Mouse (Mus musculus) neural tube, embryonic 11.5 days (tissue): ENCODE data around the gene Pard3. TPM values are rescaled to one million over a fixed set of nuclear protein-coding genes. Genes with fewer than 3 reads are reported as not detected.

ENCODE experiments used
- ATAC-seq: fragments of 200-750 bp; cut with Nextera tagmentation; 2 replicates; pipeline ENCODE4 v1.8.0; 2017; ENCODE audit warnings: moderate number of reproducible peaks, mild to moderate bottlenecking, moderate TSS enrichment, moderate library complexity; ENCODE audit not compliant: insufficient read depth, low FRiP score, low TSS enrichment
- DNase-seq: peaks from one replicate; pipeline ENCODE4 v3.0.0-alpha.2; 2015; ENCODE audit warnings: low spot score
- H3K27ac ChIP-seq: fragments of 300-500 bp; sonication (generic); 2 replicates; pipeline ENCODE4 v1.5.1; 2014; ENCODE audit warnings: low read depth, mild to moderate bottlenecking, low read length
- H3K27me3 ChIP-seq: fragments of 300-500 bp; sonication (generic); 2 replicates; pipeline ENCODE4 v1.6.1; 2014; ENCODE audit warnings: mild to moderate bottlenecking, low read length, mixed read lengths; ENCODE audit not compliant: control insufficient read depth, insufficient read depth
- H3K36me3 ChIP-seq: fragments of 300-500 bp; sonication (generic); 2 replicates; pipeline ENCODE4 v1.6.1; 2014; ENCODE audit warnings: mild to moderate bottlenecking, low read length, moderate library complexity, mixed read lengths; ENCODE audit not compliant: control insufficient read depth, insufficient read depth
- H3K4me1 ChIP-seq: fragments of 300-500 bp; sonication (generic); 2 replicates; pipeline ENCODE4 v1.6.1; 2014; ENCODE audit warnings: low read length, mixed read lengths; ENCODE audit not compliant: control insufficient read depth, insufficient read depth
- H3K4me2 ChIP-seq: fragments of 300-500 bp; sonication (generic); 2 replicates; pipeline ENCODE4 v1.6.1; 2014; ENCODE audit warnings: low read depth, mild to moderate bottlenecking, moderate library complexity
- H3K4me3 ChIP-seq: fragments of 300-500 bp; sonication (generic); 2 replicates; pipeline ENCODE4 v1.5.1; 2014; ENCODE audit warnings: low read depth, low read length
- H3K9ac ChIP-seq: fragments of 300-500 bp; sonication (generic); 2 replicates; pipeline ENCODE4 v1.6.1; 2014; ENCODE audit warnings: mild to moderate bottlenecking, low read length
- H3K9me3 ChIP-seq: fragments of 300-500 bp; sonication (generic); 2 replicates; pipeline ENCODE4 v1.6.1; 2016; ENCODE audit warnings: low read length; ENCODE audit not compliant: control insufficient read depth
- WGBS: fragments of 180-500 bp; shearing (Covaris S2); extraction: QIAGEN DNeasy Blood & Tissue Kit; methylation state at CpG from one replicate; pipeline ENCODE4 v1.1.7; 2014; 5-methylcytosine and 5-hydroxymethylcytosine counted together
- polyA plus RNA-seq: library from polyadenylated mRNA; unstranded; fragments of >200 nt; fragmentation: Nextera tagmentation; extraction: Ambion mirVana; gene quantifications from 2 replicates; pipeline ENCODE4 v1.2.1, GENCODE M21; 2014

Pard3 gene
- polyA plus RNA-seq, 1 experiment from 2014 or later, result 37.5 TPM

- Histone ChIP-seq H3K4me1 (peaks cover 2% of the 10 kb centered on the region; the same call in 1 of the 2 replicates), H3K36me3 (no peaks in the 10 kb centered on the region), H3K4me3 (no peak overlapping the region), H3K9me3 (no peaks in the 10 kb centered on the region), H3K27ac (no peak overlapping the region), H3K27me3 (no peaks in the 10 kb centered on the region), H3K4me2 (no peak overlapping the region), H3K9ac (no peak overlapping the region)
- DNase-seq (no peak), ATAC-seq (no peak)
- WGBS, result 77% methylated on average over 13 of the region's 13 CpGs
Observed at GRCm38 (mm10) chr8:127424211-127424916, 360.7 kb downstream of the Pard3 start.

GRCm38 (mm10) chr8:127426857-127427256, 363.2 kb downstream of the Pard3 start:
- H3K27me3 ChIP-seq, result no peaks in the 10 kb centered on the region
- H3K27ac ChIP-seq, result no peak overlapping the region
- ATAC-seq (no peak), DNase-seq (no peak)
- no peak overlapping the region for H3K9ac ChIP-seq
- WGBS, result 75% methylated on average over 5 of the region's 5 CpGs
- no peaks in the 10 kb centered on the region for H3K36me3 ChIP-seq
- no peak overlapping the region for H3K4me3 ChIP-seq
- H3K4me2 ChIP-seq, result no peak overlapping the region
- H3K9me3 ChIP-seq, result no peaks in the 10 kb centered on the region
- H3K4me1 ChIP-seq, result peaks cover 2% of the 10 kb centered on the region; the same call in 1 of the 2 replicates

DNA sequence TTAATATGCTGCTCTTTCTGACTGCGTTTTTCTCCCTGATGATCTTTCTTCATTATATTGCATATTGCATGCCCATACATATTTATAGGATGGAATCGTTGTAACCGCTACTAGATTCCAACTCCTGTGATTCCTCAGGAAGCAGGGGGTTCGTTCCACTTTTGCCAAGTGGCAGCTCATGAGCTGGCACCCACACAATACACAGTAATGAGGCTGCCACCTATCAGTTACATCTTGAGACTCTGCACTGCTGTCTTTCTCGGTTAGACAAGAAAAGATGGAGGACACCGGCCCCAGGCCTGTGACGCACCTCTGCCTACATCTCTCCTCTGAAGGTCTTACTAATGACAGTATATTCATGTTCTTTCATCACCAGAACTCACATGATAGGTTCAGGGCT, 364.3 kb downstream of the Pard3 start:
- H3K27me3 ChIP-seq, result no peaks in the 10 kb centered on the region
- no peak overlapping the region for H3K4me2 ChIP-seq
- WGBS, result 89% methylated on average over 7 of the region's 7 CpGs
- no peaks in the 10 kb centered on the region for H3K36me3 ChIP-seq
- DNase-seq (no peak), ATAC-seq (no peak)
- H3K4me1 ChIP-seq, result no peaks in the 10 kb centered on the region
- H3K9ac ChIP-seq, result no peak overlapping the region
- no peaks in the 10 kb centered on the region for H3K9me3 ChIP-seq
- H3K4me3 ChIP-seq, result no peak overlapping the region
- H3K27ac ChIP-seq, result no peak overlapping the region

DNA sequence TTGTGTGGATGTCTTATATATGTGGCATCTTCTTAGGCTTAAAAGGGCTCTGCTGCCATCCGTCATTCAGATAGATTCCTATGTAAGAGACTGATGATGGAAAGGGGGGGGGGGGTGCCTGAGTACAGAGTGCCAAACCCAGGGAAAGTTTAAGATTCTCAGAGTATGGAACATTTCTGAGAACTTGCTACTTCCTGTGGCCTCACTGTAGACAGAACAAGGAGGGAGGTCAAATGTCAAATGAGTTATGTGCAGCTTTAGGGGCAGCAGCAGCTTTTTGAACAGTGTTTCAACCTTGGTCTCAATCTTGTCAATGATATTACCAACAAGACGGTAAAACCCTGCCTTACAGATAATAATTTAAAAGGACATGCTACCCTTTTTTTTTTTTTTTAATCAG, 367.5 kb downstream of the Pard3 start:
- no peak overlapping the region for H3K4me3 ChIP-seq
- H3K27me3 ChIP-seq, result no peaks in the 10 kb centered on the region
- H3K36me3 ChIP-seq, result no peaks in the 10 kb centered on the region
- ATAC-seq (no peak), DNase-seq (no peak)
- H3K27ac ChIP-seq, result no peak overlapping the region
- 75% methylated on average over 2 of the region's 2 CpGs for WGBS
- H3K4me1 ChIP-seq, result no peaks in the 10 kb centered on the region
- no peaks in the 10 kb centered on the region for H3K9me3 ChIP-seq
- H3K4me2 ChIP-seq, result no peak overlapping the region
- no peak overlapping the region for H3K9ac ChIP-seq

- Histone ChIP-seq H3K27me3 (no peaks in the 10 kb centered on the region), H3K4me2 (no peak overlapping the region), H3K9ac (no peak overlapping the region), H3K4me3 (no peak overlapping the region), H3K27ac (no peak overlapping the region), H3K9me3 (no peaks in the 10 kb centered on the region), H3K4me1 (0 out of 2 replicates have a peak, but pooled peaks cover 6% of the 10 kb centered on the region), H3K36me3 (no peaks in the 10 kb centered on the region; the same call in 1 of the 2 replicates)
- 94% methylated on average over 6 of the region's 6 CpGs for WGBS
- ATAC-seq (no peak), DNase-seq (no peak)
Observed at GRCm38 (mm10) chr8:127435975-127436374, 372.3 kb downstream of the Pard3 start.

DNA sequence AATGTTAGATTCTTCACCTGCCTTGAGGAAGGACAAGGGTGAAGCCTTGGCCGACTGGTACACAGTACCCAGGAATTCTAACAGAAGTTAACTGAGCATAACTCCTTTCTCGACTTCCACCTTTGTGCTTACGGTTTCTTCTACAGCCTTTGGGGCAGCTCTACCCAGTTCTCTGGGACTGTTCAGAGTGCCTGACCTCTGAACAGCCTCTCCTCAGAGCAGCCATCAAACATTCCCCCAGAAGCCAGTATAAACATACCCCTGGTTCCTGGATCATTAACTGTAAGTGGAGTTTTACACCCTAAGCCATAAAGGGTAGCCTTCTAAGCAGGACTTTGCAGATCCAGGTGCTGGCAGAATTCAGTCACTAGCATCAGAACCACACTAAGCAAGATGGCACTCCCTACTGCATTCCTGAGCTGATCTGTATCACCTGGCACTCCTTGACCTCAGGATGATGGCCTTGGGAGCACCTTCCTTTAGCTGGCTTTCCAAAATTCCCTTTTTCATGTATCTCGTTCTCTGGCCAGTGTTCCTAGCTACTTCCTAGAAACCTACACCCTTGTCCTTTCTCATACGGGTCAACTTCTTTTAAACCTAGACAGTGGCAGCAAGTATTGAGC, 374.0 kb downstream of the Pard3 start:
- H3K9ac ChIP-seq, result no peak overlapping the region
- no peak overlapping the region for H3K27ac ChIP-seq
- H3K36me3 ChIP-seq, result no peaks in the 10 kb centered on the region; the same call in 1 of the 2 replicates
- H3K4me1 ChIP-seq, result 0 out of 2 replicates have a peak, but pooled peaks cover 6% of the 10 kb centered on the region
- DNase-seq, result no peak
- no peak overlapping the region for H3K4me3 ChIP-seq
- ATAC-seq, result no peak
- no peaks in the 10 kb centered on the region for H3K27me3 ChIP-seq
- 86% methylated on average over 5 of the region's 5 CpGs for WGBS
- no peaks in the 10 kb centered on the region for H3K9me3 ChIP-seq
- no peak overlapping the region for H3K4me2 ChIP-seq

DNA sequence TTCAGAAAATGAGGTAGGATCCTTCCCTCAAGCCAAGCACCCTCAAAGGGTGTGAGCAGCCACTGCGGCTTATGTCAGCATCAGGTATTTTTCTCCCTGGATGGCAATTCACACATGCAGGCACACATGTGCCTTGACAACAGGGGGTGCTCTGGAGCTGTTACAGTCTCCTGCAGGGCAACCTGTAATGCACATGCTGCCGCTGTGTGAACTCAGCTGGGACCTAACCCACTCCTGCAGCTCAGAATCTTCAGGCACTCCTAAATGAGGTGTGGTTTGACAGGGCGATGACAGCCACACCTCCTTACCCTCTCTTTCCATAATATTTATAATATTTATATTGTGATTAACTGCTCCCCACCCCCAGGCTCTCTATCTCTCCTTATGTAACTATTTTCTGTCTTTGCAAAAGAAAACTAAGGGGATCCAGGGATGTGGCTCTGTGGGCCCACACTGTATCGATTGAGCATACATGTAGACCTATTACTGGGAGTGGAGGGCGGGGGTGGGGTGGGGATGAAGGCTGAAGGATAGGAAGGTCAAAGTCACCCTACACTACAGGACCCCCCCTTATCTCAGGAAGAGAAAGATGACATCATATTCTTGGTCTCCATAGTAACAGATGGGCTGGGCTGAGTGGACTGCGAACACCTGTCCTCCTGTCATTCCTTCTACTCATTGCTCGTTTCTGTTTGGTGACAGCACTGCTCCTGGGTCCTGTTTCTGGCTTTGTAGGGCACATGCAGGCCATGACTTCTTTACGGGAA, 375.1 kb downstream of the Pard3 start:
- Histone ChIP-seq H3K4me1 (0 out of 2 replicates have a peak, but pooled peaks cover 6% of the 10 kb centered on the region), H3K27ac (no peak overlapping the region), H3K27me3 (no peaks in the 10 kb centered on the region), H3K4me3 (no peak overlapping the region), H3K36me3 (no peaks in the 10 kb centered on the region; the same call in 1 of the 2 replicates), H3K4me2 (no peak overlapping the region), H3K9me3 (no peaks in the 10 kb centered on the region), H3K9ac (no peak overlapping the region)
- 72% methylated on average over 8 of the region's 8 CpGs for WGBS
- peak; percentile 48 for DNase-seq
- ATAC-seq, result peak; percentile 55; the same call in 1 of the 2 replicates

DNA sequence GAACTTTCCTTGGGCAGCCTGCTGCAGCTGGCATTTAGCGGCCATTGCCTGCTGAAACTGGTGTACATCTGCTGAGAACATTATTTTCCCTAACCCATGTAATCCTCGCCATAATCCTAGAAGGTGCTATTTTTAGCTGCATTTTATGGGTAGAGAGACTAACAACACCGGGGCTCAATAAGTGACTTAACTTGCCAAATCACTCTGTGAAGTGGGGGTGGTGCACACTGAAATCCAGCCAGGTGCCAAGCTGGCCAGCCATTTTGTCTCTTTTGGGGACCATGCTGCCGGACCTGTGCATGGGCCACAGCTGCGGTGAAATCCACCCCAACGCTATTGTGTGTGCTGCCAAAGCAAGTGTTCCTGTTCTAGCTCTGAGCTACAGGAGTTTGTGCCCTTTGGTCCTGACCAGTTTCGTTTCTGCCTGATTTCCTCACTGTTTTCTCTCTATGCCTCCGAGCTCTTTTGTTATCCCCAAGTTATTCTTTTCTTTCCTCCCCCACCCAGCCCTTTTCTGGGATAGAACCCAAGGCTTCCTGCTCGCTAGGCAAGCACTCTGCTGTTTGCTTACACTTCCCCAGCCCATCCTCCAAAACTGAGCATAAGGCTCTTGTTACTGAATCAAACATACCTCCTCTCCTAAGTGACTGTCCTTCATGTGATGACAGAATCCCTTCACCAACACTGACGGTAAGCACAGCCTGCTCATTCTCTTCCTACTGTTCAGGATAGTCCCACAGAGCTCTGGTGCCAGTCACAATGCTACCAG, 375.9 kb downstream of the Pard3 start:
- Histone ChIP-seq H3K9me3 (no peaks in the 10 kb centered on the region), H3K4me2 (no peak overlapping the region), H3K27me3 (no peaks in the 10 kb centered on the region), H3K9ac (no peak overlapping the region), H3K27ac (no peak overlapping the region), H3K36me3 (no peaks in the 10 kb centered on the region; the same call in 1 of the 2 replicates), H3K4me1 (0 out of 2 replicates have a peak, but pooled peaks cover 6% of the 10 kb centered on the region), H3K4me3 (no peak overlapping the region)
- no peak for DNase-seq
- ATAC-seq, result no peak
- 61% methylated on average over 10 of the region's 10 CpGs for WGBS
